Mouse (Mus musculus) G1E (cell line): ENCODE measurements around the gene Tpi1.

Source experiments
- CTCF ChIP-seq: IDR thresholded peaks from 2 replicates; pipeline ENCODE4 v1.5.1; 2012; ENCODE audit warnings: low read depth, low read length, inconsistent platforms, mixed read lengths
- GATA1 ChIP-seq: IDR thresholded peaks from 2 replicates; pipeline ENCODE4 v1.6.1; 2012; ENCODE audit warnings: borderline replicate concordance, low read length, inconsistent platforms, mixed read lengths
- TAL1 ChIP-seq: conservative IDR thresholded peaks from 2 replicates; pipeline ENCODE4 v1.6.1; 2012; ENCODE audit warnings: low read depth, low read length, inconsistent platforms, mixed read lengths

DNA sequence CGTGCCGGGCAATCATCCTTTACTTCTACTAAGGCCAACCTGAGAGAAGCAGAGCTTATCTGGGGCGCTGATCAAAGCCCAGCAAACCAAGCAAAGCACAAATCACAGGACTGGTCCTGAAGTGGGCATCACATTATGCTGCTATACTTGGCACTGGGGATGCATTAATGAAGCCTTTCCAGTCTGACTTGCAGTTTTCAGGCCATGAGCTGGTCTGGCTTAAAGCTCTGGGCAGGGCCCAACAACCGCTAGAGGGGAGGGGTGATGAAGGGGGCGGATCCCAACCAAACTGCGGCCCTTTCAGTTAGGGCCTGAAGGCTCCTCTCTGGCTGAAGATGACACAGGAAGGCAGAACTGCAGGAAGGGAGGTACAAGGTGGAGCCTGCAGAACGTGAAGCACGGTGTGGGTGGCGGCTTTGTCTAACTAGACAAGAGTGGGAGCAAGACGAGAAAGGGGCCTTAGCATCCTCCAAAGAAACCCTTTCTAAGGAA, 14.1 kb upstream of the Tpi1 start:
- TF ChIP-seq CTCF (no peak), GATA1 (no peak), TAL1 (no peak)
